Mouse (Mus musculus): ENCODE results near the gene Nup62.

Gene Nup62

GRCm38 (mm10) chr7:44848561-44849415, 32.9 kb downstream of the Nup62 start, which contains the start of the genes Akt1s1 and Tbc1d17:
Gene Akt1s1 (plus strand): TSS chr7:44848991.
Gene Tbc1d17 (minus strand): TSS chr7:44849079.
- DNase-seq (ENCODE audit: low spot score in 2 of 2): peak; percentile 98 to 99

- DNase-seq (ENCODE audit: low spot score in 2 of 2): peak; percentile 88 to 90
Measured at GRCm38 (mm10) chr7:44849416-44850111, 33.7 kb downstream of the Nup62 start.

GRCm38 (mm10) chr7:44850146-44850545, 34.3 kb downstream of the Nup62 start:
- peak; percentile 73 to 78 for DNase-seq (ENCODE audit: low spot score in 2 of 2)

GRCm38 (mm10) chr7:44850789-44851624, 35.1 kb downstream of the Nup62 start:
- DNase-seq (ENCODE audit: low spot score in 2 of 2): no peak

- no peak for DNase-seq (ENCODE audit: low spot score in 2 of 2)
Measured at GRCm38 (mm10) chr7:44851625-44852234, 35.8 kb downstream of the Nup62 start.

- no peak for DNase-seq (ENCODE audit: low spot score in 2 of 2)
Measured at GRCm38 (mm10) chr7:44852259-44853027, 36.6 kb downstream of the Nup62 start.

- no peak for DNase-seq (ENCODE audit: low spot score in 2 of 2)
Measured at GRCm38 (mm10) chr7:44853065-44853464, 37.2 kb downstream of the Nup62 start.

GRCm38 (mm10) chr7:44853596-44854355, 37.9 kb downstream of the Nup62 start:
- no peak for DNase-seq (ENCODE audit: low spot score in 2 of 2)

- DNase-seq (ENCODE audit: low spot score in 2 of 2): peak; percentile 83 to 85
Measured at GRCm38 (mm10) chr7:44854356-44855031, 38.6 kb downstream of the Nup62 start.

GRCm38 (mm10) chr7:44855036-44855435, 39.1 kb downstream of the Nup62 start:
- DNase-seq (ENCODE audit: low spot score in 2 of 2): no peak

GRCm38 (mm10) chr7:44856265-44856916, 40.5 kb downstream of the Nup62 start:
- no peak for DNase-seq (ENCODE audit: low spot score in 2 of 2)

GRCm38 (mm10) chr7:44857042-44857552, 41.2 kb downstream of the Nup62 start, which contains the start of gene Pnkp:
Gene Pnkp (plus strand): TSS chr7:44857139.
- DNase-seq (ENCODE audit: low spot score in 2 of 2): peak; percentile 80

- DNase-seq (ENCODE audit: low spot score in 2 of 2): no peak
Measured at GRCm38 (mm10) chr7:44857905-44858304, 42.0 kb downstream of the Nup62 start.

- DNase-seq (ENCODE audit: low spot score in 2 of 2): no peak
Measured at GRCm38 (mm10) chr7:44859896-44860295, 44.0 kb downstream of the Nup62 start.

GRCm38 (mm10) chr7:44860576-44861428, 44.9 kb downstream of the Nup62 start:
- peak; percentile 72 to 83 for DNase-seq (ENCODE audit: low spot score in 2 of 2)

GRCm38 (mm10) chr7:44861429-44861816, 45.5 kb downstream of the Nup62 start:
- DNase-seq (ENCODE audit: low spot score in 2 of 2): peak in 1 of 2 experiments; percentile 34

- no peak for DNase-seq (ENCODE audit: low spot score in 2 of 2)
Measured at GRCm38 (mm10) chr7:44862434-44862833, 46.5 kb downstream of the Nup62 start.

Measured in urinary bladder, postnatal 4 days (tissue).